Mouse (Mus musculus) forebrain, embryonic 15.5 days (tissue): ENCODE measurements around the gene Ddx27. TPM values are rescaled to one million over a fixed set of nuclear protein-coding genes. Genes with fewer than 3 reads are reported as not detected.

Source experiments
- ATAC-seq: fragments of 200-750 bp; cut with Nextera tagmentation; replicated peaks from 2 replicates; pipeline ENCODE4 v1.8.0; 2017; ENCODE audit warnings: mild to moderate bottlenecking, moderate TSS enrichment, moderate library complexity
- H3K27ac ChIP-seq: fragments of 300-500 bp; sonication (generic); replicated peaks from 2 replicates; pipeline ENCODE4 v1.5.1; 2015; ENCODE audit warnings: mild to moderate bottlenecking, inconsistent platforms
- H3K27me3 ChIP-seq: fragments of 300-500 bp; sonication (generic); 2 replicates; pipeline ENCODE4 v1.6.1; 2015; ENCODE audit warnings: inconsistent platforms
- H3K36me3 ChIP-seq: fragments of 300-500 bp; sonication (generic); 2 replicates; pipeline ENCODE4 v1.6.1; 2015; ENCODE audit warnings: mild to moderate bottlenecking, inconsistent platforms
- H3K4me1 ChIP-seq: fragments of 300-500 bp; sonication (generic); 2 replicates; pipeline ENCODE4 v1.6.1; 2015; ENCODE audit warnings: inconsistent platforms
- H3K4me2 ChIP-seq: fragments of 300-500 bp; sonication (generic); replicated peaks from 2 replicates; pipeline ENCODE4 v1.6.1; 2015; ENCODE audit warnings: mild to moderate bottlenecking, inconsistent platforms
- H3K4me3 ChIP-seq: fragments of 300-500 bp; sonication (generic); 2 replicates; pipeline ENCODE4 v1.5.1; 2015; ENCODE audit warnings: mild to moderate bottlenecking, inconsistent platforms
- H3K9ac ChIP-seq: fragments of 300-500 bp; sonication (generic); replicated peaks from 2 replicates; pipeline ENCODE4 v1.6.1; 2015; ENCODE audit warnings: mild to moderate bottlenecking, inconsistent platforms
- H3K9me3 ChIP-seq: fragments of 300-500 bp; sonication (generic); 2 replicates; pipeline ENCODE4 v1.6.1; 2016; ENCODE audit warnings: inconsistent platforms
- WGBS: fragments of 180-500 bp; shearing (Covaris S2); methylation state at CpG from one replicate; pipeline ENCODE4 v1.1.7; 2015; ENCODE audit warnings: mixed read lengths; 5-methylcytosine and 5-hydroxymethylcytosine counted together
- polyA plus RNA-seq: library from polyadenylated mRNA; unstranded; fragments of >200 nt; fragmentation: Nextera tagmentation; extraction: Ambion mirVana; gene quantifications from 2 replicates; pipeline ENCODE4 v1.2.1, GENCODE M21; 2015

Gene Ddx27
- polyA plus RNA-seq, result 41.3 and 42.8 TPM in 2 replicates

GRCm38 (mm10) chr2:167014702-167015381, at the start of gene Ddx27:
Gene Ddx27 (plus strand): TSS chr2:167015193.
- ATAC-seq, result peak; percentile 88
- peak within 1 kb of the TSS; percentile 95 for H3K4me3 ChIP-seq
- H3K4me2 ChIP-seq, result peak within 1 kb of the TSS; percentile 93
- peaks cover 25% of the 10 kb centered on the region for H3K4me1 ChIP-seq
- no peaks in the 10 kb centered on the region for H3K27me3 ChIP-seq
- H3K27ac ChIP-seq, result peak within 1 kb of the TSS; percentile 80
- peaks cover 17% of the 10 kb centered on the region for H3K36me3 ChIP-seq
- H3K9me3 ChIP-seq, result no peaks in the 10 kb centered on the region
- WGBS, result 2% methylated on average over 37 of the region's 37 CpGs
- H3K9ac ChIP-seq, result peak within 1 kb of the TSS; percentile 78

DNA sequence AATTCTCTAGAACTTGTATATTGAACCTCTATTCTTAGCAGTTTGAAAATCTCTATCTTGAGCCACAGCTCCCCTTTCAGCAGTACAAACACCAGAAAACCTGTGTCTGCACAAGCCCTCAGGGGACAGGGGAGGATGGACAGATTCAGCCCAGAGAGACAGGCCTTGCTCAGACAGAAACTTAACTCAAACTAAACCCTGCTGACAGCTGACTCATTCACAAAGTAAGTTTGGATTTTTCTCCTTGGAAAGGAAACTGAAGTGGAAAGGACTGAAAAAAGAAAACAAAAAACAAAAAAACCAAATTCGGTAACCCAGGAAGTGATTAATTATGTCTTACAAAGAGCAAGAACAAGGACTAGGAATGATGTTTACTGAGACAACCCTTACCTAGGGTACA, 41.8 kb upstream of the Ddx27 start:
- H3K9me3 ChIP-seq, result no peaks in the 10 kb centered on the region
- 70% methylated on average over 1 of the region's 1 CpGs for WGBS
- H3K4me1 ChIP-seq, result peaks cover 13% of the 10 kb centered on the region; the same call in 1 of the 2 replicates
- H3K9ac ChIP-seq, result no peak overlapping the region
- no peak for ATAC-seq
- H3K27ac ChIP-seq, result no peak overlapping the region
- H3K4me3 ChIP-seq, result no peak overlapping the region
- H3K4me2 ChIP-seq, result no peak overlapping the region
- H3K36me3 ChIP-seq, result no peaks in the 10 kb centered on the region
- no peaks in the 10 kb centered on the region for H3K27me3 ChIP-seq

GRCm38 (mm10) chr2:166974177-166974872, 40.7 kb upstream of the Ddx27 start:
- Histone ChIP-seq H3K4me3 (no peak overlapping the region), H3K4me2 (no peak overlapping the region), H3K9me3 (no peaks in the 10 kb centered on the region), H3K4me1 (peaks cover 13% of the 10 kb centered on the region; the same call in 1 of the 2 replicates), H3K9ac (no peak overlapping the region), H3K27me3 (no peaks in the 10 kb centered on the region), H3K27ac (no peak overlapping the region), H3K36me3 (no peaks in the 10 kb centered on the region)
- WGBS, result 86% methylated on average over 6 of the region's 6 CpGs
- no peak for ATAC-seq

GRCm38 (mm10) chr2:166976356-166976755, 38.6 kb upstream of the Ddx27 start:
- 76% methylated on average over 3 of the region's 3 CpGs for WGBS
- Histone ChIP-seq H3K36me3 (no peaks in the 10 kb centered on the region), H3K27me3 (no peaks in the 10 kb centered on the region)

DNA sequence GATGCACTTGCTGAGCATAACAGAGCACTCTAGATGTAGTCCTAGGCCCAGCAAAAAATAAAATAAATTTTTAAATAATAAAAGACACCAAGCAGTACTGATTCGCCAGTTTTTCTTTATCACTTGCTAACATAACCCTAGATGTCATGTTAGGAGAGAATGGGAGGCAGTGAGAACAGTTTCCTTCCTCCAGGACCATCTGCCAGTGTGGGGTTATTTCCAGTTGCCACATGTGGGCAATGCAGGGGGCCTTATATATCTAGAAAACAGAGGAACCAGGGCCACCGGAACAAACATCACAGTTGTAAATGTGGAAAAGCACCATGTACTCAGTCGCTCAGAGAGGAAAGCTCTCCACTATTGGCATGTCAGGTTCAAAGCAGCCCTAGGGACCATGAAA, 37.5 kb upstream of the Ddx27 start:
- no peak overlapping the region for H3K4me2 ChIP-seq
- no peaks in the 10 kb centered on the region for H3K27me3 ChIP-seq
- ATAC-seq, result no peak
- no peaks in the 10 kb centered on the region for H3K36me3 ChIP-seq
- H3K9ac ChIP-seq, result no peak overlapping the region
- WGBS, result 88% methylated on average over 3 of the region's 3 CpGs
- no peak overlapping the region for H3K4me3 ChIP-seq
- peaks cover 13% of the 10 kb centered on the region; the same call in 1 of the 2 replicates for H3K4me1 ChIP-seq
- no peak overlapping the region for H3K27ac ChIP-seq
- no peaks in the 10 kb centered on the region for H3K9me3 ChIP-seq

More at GRCm38 (mm10) chr2:166976356-166976755, 38.6 kb upstream of the Ddx27 start:
- H3K9me3 ChIP-seq, result no peaks in the 10 kb centered on the region
- no peak overlapping the region for H3K4me2 ChIP-seq
- H3K4me3 ChIP-seq, result no peak overlapping the region
- H3K9ac ChIP-seq, result no peak overlapping the region
- no peak overlapping the region for H3K27ac ChIP-seq
- peaks cover 13% of the 10 kb centered on the region; the same call in 1 of the 2 replicates for H3K4me1 ChIP-seq
- ATAC-seq, result no peak

DNA sequence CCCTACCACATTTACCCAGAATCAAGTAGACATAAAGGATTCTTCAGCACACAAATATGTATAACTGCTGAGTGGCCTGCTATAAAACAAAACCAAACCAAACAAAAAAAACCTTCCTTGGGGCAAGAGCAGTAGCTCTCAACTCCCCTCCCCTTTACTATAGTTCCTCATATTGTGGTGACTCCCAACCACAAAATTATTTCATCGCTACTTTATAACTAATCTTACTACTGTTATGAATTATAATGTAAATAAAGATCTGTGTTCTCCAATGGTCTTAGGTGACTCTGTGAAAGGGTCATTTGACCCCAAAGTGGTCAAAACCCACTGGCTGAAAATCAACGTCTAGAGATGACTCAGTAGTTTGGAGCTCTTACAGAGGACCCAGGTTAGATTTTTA, 34.8 kb upstream of the Ddx27 start:
- Histone ChIP-seq H3K27me3 (no peaks in the 10 kb centered on the region), H3K4me2 (no peak overlapping the region), H3K9me3 (no peaks in the 10 kb centered on the region), H3K9ac (no peak overlapping the region), H3K36me3 (no peaks in the 10 kb centered on the region), H3K4me3 (no peak overlapping the region), H3K4me1 (0 out of 2 replicates have a peak, but pooled peaks cover 7% of the 10 kb centered on the region), H3K27ac (no peak overlapping the region)
- no peak for ATAC-seq
- 91% methylated on average over 2 of the region's 2 CpGs for WGBS

GRCm38 (mm10) chr2:166983351-166983894, 31.6 kb upstream of the Ddx27 start:
- Histone ChIP-seq H3K27ac (no peak overlapping the region), H3K4me2 (no peak overlapping the region), H3K9ac (no peak overlapping the region), H3K9me3 (no peaks in the 10 kb centered on the region), H3K36me3 (no peaks in the 10 kb centered on the region), H3K4me3 (no peak overlapping the region), H3K4me1 (no peaks in the 10 kb centered on the region), H3K27me3 (no peaks in the 10 kb centered on the region)
- WGBS, result 82% methylated on average over 4 of the region's 4 CpGs
- ATAC-seq, result no peak

DNA sequence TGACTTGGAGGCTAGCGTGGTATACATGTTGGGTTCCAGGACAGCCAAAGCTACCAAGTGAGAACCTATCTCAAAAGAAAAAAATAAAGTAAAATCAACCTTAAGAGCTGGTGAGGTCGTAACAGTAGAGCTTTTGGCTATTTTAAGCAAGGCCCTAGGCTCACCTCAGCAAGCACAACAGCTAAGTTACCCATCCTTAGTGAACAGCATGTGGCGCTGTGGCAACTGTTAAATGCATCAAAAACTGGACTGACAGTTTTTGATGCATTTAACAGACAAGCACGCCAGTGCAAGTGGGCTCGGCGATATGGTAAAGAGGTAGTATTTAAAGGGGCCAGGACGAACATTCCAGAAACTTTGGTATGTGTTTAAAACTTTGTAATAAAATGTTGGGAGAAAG, 24.1 kb upstream of the Ddx27 start:
- no peak overlapping the region for H3K27ac ChIP-seq
- no peaks in the 10 kb centered on the region for H3K36me3 ChIP-seq
- H3K4me1 ChIP-seq, result peaks cover 37% of the 10 kb centered on the region
- no peak for ATAC-seq
- no peak overlapping the region for H3K4me3 ChIP-seq
- H3K9me3 ChIP-seq, result no peaks in the 10 kb centered on the region
- H3K4me2 ChIP-seq, result no peak overlapping the region
- H3K27me3 ChIP-seq, result no peaks in the 10 kb centered on the region
- H3K9ac ChIP-seq, result no peak overlapping the region
- 87% methylated on average over 7 of the region's 7 CpGs for WGBS

DNA sequence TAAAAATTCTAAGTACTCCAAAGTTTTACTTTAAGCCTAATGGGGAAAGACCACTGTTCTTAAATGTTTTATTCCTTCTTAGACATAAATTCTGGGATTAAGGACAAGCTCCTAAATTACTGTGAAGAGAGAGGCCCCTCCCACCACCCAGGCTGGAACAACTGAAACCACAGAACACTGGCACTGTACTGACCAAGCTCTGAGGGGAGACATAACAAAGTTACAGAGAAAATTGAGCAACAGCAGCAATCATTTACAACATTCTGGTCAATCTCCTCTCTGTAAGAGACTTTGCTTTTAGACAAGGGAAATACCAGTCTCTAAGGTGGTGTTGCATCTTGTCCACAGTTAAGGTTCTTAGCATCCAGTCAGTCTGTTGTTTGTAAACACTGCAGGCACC, 23.0 kb upstream of the Ddx27 start:
- Histone ChIP-seq H3K4me3 (no peak overlapping the region), H3K36me3 (no peaks in the 10 kb centered on the region), H3K4me2 (no peak overlapping the region), H3K27me3 (no peaks in the 10 kb centered on the region), H3K4me1 (peaks cover 43% of the 10 kb centered on the region), H3K9me3 (no peaks in the 10 kb centered on the region), H3K9ac (no peak overlapping the region), H3K27ac (no peak overlapping the region)
- no peak for ATAC-seq

DNA sequence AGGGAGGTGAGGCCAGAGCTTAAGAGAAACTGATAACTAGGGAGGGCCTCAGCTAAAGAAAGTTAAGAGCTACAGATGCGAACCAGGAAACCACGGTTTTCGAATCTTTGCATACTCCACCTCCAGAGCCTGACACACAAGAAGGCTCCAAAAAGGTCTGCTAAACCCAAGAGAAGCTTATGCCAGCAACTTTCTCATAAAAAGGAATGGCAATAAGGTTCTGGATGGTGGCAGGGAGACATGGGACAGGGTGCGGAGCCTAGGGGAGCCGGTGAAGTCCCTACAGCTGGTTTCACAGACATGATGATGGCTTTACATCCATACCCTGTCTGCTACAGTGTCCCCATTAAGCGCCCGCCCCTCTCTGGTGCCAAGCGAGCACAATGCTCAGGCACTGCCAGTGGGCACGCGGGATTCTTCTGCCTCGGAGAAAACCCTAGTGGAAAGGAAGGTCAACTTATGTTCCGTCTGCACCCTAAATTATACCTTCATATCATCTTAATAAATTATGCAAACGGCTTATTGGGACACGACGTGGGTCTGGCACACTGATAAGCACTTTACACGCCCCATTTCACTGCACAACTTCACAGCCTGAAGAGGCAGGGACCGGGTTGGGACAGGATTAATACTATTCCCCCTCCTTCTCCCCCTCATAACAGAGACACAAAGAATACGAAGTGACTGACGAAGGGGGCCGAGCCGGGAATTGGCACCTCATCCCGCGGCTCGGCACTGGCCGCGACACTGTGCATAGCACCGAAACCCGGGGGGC, 19.8 kb upstream of the Ddx27 start:
- Histone ChIP-seq H3K36me3 (no peaks in the 10 kb centered on the region), H3K4me2 (peak overlapping the region; percentile 80), H3K4me1 (peaks cover 43% of the 10 kb centered on the region), H3K9ac (peak overlapping the region; percentile 87), H3K27ac (peak overlapping the region; percentile 95), H3K4me3 (peak overlapping the region; percentile 80), H3K9me3 (no peaks in the 10 kb centered on the region), H3K27me3 (no peaks in the 10 kb centered on the region)
- 5% methylated on average over 28 of the region's 28 CpGs for WGBS
- ATAC-seq, result peak; percentile 46

GRCm38 (mm10) chr2:166995796-166996532, 19.0 kb upstream of the Ddx27 start, which contains the start of gene Stau1:
Gene Stau1 (minus strand): TSS chr2:166996299.
- ATAC-seq, result peak; percentile 100
- H3K9me3 ChIP-seq, result no peaks in the 10 kb centered on the region
- H3K4me3 ChIP-seq, result peak within 1 kb of the TSS; percentile 80
- H3K9ac ChIP-seq, result peak within 1 kb of the TSS; percentile 87
- 0 out of 2 replicates have a peak, but pooled peaks cover under 1% of the 10 kb centered on the region for H3K27me3 ChIP-seq
- peak within 1 kb of the TSS; percentile 80 for H3K4me2 ChIP-seq
- WGBS, result under 1% methylated on average over 71 of the region's 88 CpGs
- H3K27ac ChIP-seq, result peak within 1 kb of the TSS; percentile 95
- peaks cover 41% of the 10 kb centered on the region for H3K4me1 ChIP-seq
- H3K36me3 ChIP-seq, result no peaks in the 10 kb centered on the region
